Mouse (Mus musculus) embryonic facial prominence, embryonic 10.5 days (tissue): Measurements from ENCODE around the gene Habp4. TPM values are rescaled to one million over a fixed set of nuclear protein-coding genes. Genes with fewer than 3 reads are reported as not detected.

ENCODE experiments used
- DNase-seq: peaks from one replicate; pipeline ENCODE4 v3.0.0-alpha.2; 2017; ENCODE audit warnings: low spot score
- H3K27ac ChIP-seq: fragments of 300-500 bp; sonication (generic); replicated peaks from 2 replicates; pipeline ENCODE4 v1.5.1; 2016; ENCODE audit warnings: mild to moderate bottlenecking
- H3K27me3 ChIP-seq: fragments of 300-500 bp; sonication (generic); replicated peaks from 2 replicates; pipeline ENCODE4 v1.6.1; 2016; ENCODE audit warnings: low read depth, mild to moderate bottlenecking; ENCODE audit not compliant: poor library complexity, severe bottlenecking
- H3K36me3 ChIP-seq: fragments of 300-500 bp; sonication (generic); replicated peaks from 2 replicates; pipeline ENCODE4 v1.6.1; 2016; ENCODE audit warnings: mild to moderate bottlenecking, moderate library complexity
- H3K4me1 ChIP-seq: fragments of 300-500 bp; sonication (generic); 2 replicates; pipeline ENCODE4 v1.6.1; 2016
- H3K4me3 ChIP-seq: fragments of 300-500 bp; sonication (generic); 2 replicates; pipeline ENCODE4 v1.5.1; 2016; ENCODE audit warnings: mild to moderate bottlenecking, moderate library complexity
- H3K9me3 ChIP-seq: fragments of 300-500 bp; sonication (generic); 2 replicates; pipeline ENCODE4 v1.6.1; 2016; ENCODE audit warnings: mild to moderate bottlenecking
- WGBS: fragments of 180-500 bp; shearing (Covaris S2); methylation state at CpG from one replicate; pipeline ENCODE4 v1.1.7; 2016; 5-methylcytosine and 5-hydroxymethylcytosine counted together
- polyA plus RNA-seq: library from polyadenylated mRNA; unstranded; fragments of >200 nt; fragmentation: Nextera tagmentation; extraction: Ambion mirVana; gene quantifications from 2 replicates; pipeline ENCODE4 v1.2.1, GENCODE M21; 2016

Habp4 gene
- polyA plus RNA-seq, result 17.4 and 19.5 TPM in 2 replicates

DNA sequence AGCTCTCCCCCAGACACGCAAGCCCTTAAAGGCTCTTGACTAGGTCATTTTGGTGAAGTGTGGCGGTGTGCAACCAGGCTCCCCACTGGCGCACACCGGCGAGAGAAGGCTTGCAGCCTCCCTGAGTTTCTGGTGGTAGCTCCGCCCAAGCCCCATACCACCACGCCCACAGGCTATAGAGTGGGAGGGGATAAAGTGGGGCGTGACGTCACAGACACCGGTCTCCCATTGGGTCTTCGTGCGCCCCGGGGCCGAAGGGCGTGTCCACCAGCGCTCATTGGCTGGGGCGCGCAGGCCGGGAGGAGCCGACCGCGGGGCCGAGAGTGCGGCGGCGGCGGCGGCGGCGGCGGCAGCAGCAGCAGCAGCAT is at the start of gene Habp4:
Habp4 (plus strand) TSS at position 277 of the 368 bp plus-strand sequence.
- Histone ChIP-seq H3K4me3 (peak within 1 kb of the TSS; percentile 85), H3K9me3 (no peaks in the 10 kb centered on the region; the same call in 1 of the 2 replicates), H3K27me3 (peaks cover 31% of the 10 kb centered on the region), H3K27ac (peak within 1 kb of the TSS; percentile 87), H3K4me1 (peaks cover 24% of the 10 kb centered on the region), H3K36me3 (peaks cover 12% of the 10 kb centered on the region)
- peak; percentile 99 for DNase-seq
- WGBS, result under 1% methylated on average over 31 of the region's 31 CpGs

DNA sequence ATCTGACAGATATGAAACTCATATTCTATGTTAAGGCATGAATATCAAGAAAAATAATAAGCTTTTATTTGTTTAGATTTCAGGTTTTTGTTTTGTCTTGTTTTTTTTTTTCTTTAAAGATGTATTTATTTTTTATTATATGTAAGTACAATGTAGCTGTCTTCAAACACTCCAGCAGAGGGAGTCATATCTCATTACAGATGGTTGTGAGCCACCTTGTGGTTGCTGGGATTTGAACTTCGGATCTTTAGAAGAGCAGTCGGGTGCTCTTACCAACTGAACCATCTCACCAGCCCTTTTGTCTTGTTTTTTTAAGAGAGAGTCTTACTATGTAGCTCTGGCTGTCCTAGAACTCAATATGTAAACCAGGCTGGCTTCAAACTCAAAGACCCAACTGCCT is 44.2 kb upstream of the Habp4 start:
- no peaks in the 10 kb centered on the region for H3K27me3 ChIP-seq
- no peaks in the 10 kb centered on the region for H3K36me3 ChIP-seq
- WGBS, result 51% methylated on average over 2 of the region's 2 CpGs

DNA sequence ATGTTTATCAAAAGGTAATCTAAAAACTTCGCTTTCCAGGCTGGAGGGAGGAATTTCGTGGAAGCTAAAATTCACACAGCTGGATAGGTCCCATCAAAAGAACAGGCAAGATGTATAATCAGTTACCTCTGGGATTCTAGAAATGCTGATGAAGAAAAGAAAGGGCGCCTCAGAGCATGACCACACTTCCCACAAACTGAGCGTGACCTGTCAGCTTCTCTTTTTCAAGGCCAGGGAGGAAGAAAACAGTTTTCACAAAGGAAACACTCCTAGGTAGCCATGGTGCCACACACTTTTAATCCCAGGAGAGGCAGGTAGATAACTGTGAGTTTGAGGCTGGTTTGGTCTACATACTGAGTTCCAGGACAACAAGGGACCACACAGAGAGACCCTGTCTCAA is 40.9 kb upstream of the Habp4 start:
- DNase-seq, result no peak
- no peak overlapping the region for H3K4me3 ChIP-seq
- H3K4me1 ChIP-seq, result peaks cover under 1% of the 10 kb centered on the region; the same call in 1 of the 2 replicates
- 65% methylated on average over 4 of the region's 4 CpGs for WGBS
- H3K9me3 ChIP-seq, result peaks cover 2% of the 10 kb centered on the region; the same call in 1 of the 2 replicates
- H3K36me3 ChIP-seq, result no peaks in the 10 kb centered on the region
- H3K27ac ChIP-seq, result no peak overlapping the region
- no peaks in the 10 kb centered on the region for H3K27me3 ChIP-seq

More for the DNA sequence above, 44.2 kb upstream of the Habp4 start:
- Histone ChIP-seq H3K4me3 (no peak overlapping the region), H3K27ac (no peak overlapping the region), H3K4me1 (no peaks in the 10 kb centered on the region; the same call in 1 of the 2 replicates), H3K9me3 (no peaks in the 10 kb centered on the region)
- no peak for DNase-seq

DNA sequence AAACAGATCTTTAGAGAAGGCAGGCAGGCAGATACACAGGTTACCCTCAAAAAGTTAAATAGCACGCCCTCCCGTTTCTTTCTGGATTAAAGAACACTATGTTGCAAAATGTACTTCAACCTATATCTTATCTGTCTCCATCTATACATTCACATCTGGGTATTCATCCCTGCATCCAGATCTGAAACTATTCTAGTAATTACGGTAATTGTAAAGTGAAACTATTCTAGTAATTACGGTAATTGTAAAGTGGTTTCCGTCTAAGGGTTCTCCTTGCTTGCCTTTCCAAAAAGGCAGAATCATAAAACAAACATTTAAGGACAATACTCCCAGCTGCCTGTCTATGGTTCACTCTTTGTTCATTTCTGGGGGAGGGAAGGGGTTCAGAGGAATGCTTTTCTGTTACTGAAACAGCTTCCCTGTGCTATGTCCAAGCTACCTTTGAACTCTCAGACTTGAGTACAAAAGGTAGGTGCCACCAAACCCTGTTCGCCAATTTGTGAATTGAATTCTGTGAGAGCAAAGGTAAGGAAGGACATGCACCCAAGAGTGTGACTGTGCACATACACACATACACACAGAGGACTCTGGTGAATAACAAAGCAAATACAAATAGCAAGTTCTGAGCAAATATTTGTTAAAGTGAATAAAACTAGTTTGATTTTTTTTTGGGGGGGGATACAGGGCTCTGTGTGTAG is 38.0 kb upstream of the Habp4 start:
- peaks cover 15% of the 10 kb centered on the region for H3K4me1 ChIP-seq

DNA sequence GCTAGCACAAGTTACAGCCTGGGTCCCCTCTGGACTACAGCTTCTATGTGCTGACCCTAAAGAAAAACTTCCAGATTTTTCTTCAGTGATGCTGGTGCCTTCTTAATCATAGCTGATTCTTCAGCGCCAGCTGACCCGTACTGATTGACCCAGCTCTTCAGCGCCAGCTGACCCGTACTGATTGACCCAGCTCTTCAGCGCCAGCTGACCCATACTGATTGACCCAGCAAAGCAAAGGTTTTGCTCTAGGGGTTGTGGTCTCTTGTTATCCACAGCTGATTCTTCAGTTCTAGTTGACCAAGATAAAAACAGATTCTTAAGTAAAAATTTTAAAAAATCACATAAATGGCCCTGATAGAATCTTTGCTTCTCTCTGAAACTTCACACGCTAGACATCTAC is 36.7 kb upstream of the Habp4 start:
- H3K36me3 ChIP-seq, result no peaks in the 10 kb centered on the region
- no peak overlapping the region for H3K4me3 ChIP-seq
- no peak for DNase-seq
- WGBS, result 89% methylated on average over 6 of the region's 6 CpGs
- peaks cover 26% of the 10 kb centered on the region for H3K4me1 ChIP-seq
- H3K27me3 ChIP-seq, result no peaks in the 10 kb centered on the region
- peaks cover 2% of the 10 kb centered on the region; the same call in 1 of the 2 replicates for H3K9me3 ChIP-seq
- no peak overlapping the region for H3K27ac ChIP-seq

More for the DNA sequence above, 38.0 kb upstream of the Habp4 start:
- H3K27me3 ChIP-seq, result no peaks in the 10 kb centered on the region
- DNase-seq, result no peak
- no peak overlapping the region for H3K27ac ChIP-seq
- 29% methylated on average over 6 of the region's 6 CpGs for WGBS
- no peaks in the 10 kb centered on the region for H3K36me3 ChIP-seq
- peaks cover 2% of the 10 kb centered on the region; the same call in 1 of the 2 replicates for H3K9me3 ChIP-seq
- H3K4me3 ChIP-seq, result no peak overlapping the region

DNA sequence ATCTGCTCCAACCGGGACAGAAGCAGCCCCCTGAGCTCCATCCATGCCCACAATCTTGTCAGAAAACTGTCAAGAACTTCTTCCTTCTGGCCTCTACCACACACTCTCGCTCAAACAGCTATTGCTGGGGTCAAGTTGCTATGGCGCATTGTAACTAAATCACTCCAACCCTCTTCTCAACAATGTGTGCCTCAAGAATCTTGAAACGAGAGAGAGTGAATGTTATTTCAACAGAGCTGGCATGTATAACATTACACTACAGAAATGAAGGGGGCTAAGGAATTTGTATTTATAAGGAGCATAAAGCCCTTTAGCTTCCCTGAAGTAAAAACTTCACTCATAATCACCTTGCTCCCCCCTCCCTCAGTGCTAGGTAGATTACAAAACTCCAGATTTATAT is 35.3 kb upstream of the Habp4 start:
- no peak for DNase-seq
- H3K27me3 ChIP-seq, result no peaks in the 10 kb centered on the region
- WGBS, result 60% methylated on average over 4 of the region's 4 CpGs
- H3K9me3 ChIP-seq, result peaks cover 2% of the 10 kb centered on the region; the same call in 1 of the 2 replicates
- peaks cover 26% of the 10 kb centered on the region for H3K4me1 ChIP-seq
- no peak overlapping the region for H3K4me3 ChIP-seq
- no peak overlapping the region for H3K27ac ChIP-seq
- peaks cover 6% of the 10 kb centered on the region for H3K36me3 ChIP-seq

DNA sequence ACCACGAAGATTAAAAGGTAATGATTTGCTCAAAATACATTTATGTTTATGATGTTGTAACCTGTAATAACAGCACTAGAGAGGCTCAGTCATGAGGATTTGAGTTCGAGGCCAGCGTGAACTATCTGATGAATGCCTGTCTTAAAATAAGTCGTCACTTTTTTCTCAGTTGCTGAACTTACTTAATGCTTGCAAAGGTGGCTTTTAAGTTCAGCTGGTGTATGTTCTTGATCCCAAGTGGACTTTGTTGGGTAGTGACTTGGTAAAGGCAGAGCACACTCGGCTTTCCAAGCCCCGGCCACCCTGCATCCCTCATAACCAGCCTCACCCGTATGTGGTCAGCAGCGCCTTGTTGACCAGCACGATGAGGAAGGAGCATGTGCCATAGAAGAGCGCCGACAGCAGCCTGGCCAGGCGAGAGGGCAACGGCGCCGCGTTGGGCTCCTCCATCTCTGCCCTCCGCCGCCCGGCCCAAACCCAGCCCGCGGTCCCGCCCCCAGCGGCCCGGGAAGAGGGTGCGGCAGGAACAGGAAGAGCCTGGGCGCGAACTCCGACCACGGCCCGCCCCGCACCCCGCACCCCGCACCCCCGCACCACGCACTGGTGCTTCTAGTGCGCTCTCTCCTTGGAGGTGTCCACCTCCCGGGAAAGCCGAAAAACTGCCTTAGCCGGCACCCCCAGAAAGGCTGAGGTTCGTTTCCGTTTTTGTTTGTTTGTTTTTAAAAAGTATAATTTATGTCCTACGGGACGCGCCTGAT is 32.6 kb upstream of the Habp4 start, which contains the start of gene Slc35d2:
Slc35d2 (minus strand) TSS at position 511 of the 758 bp plus-strand sequence.
- 8% methylated on average over 44 of the region's 44 CpGs for WGBS
- H3K9me3 ChIP-seq, result no peaks in the 10 kb centered on the region
- H3K4me1 ChIP-seq, result peaks cover 26% of the 10 kb centered on the region
- peak within 1 kb of the TSS; percentile 66 for H3K4me3 ChIP-seq
- DNase-seq, result peak; percentile 60
- H3K27me3 ChIP-seq, result no peaks in the 10 kb centered on the region
- H3K27ac ChIP-seq, result peak within 1 kb of the TSS; percentile 80
- peaks cover 28% of the 10 kb centered on the region for H3K36me3 ChIP-seq

DNA sequence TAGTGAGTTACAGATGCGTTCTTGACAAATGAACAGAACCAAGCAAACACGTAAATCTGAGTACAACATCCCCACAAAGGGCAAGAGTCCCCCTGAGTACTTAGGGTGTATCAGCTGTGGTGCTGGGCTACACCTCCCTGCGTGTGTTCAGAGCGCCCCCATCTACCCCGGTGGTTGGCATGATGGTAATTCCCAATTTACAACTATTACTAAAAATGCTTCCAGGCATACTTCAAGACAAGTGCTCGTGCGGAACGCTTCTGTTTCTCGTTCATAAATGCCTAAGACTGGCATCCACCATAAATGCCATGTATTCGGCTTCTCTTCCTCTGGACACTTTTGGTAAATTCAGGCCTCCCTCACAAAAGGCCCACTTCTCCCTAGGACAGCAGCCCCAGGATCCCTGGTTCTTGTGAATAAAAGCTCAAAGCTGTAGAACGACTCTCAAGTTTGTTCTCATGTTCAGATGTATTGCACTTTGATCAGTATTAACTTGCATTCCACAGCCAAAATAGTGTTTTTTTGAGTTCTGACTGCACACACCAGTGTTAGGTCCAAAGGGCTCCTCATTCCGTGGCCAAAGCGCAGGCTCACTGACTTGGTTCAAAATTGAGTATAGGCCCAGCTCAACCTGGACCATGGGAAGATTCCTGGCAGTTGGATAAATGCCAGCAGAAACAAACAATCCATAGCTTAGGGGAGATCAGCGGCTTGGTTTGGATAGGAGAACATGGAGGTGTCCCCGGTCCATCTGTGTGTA is 31.8 kb upstream of the Habp4 start:
- peak overlapping the region; percentile 80 for H3K27ac ChIP-seq
- H3K27me3 ChIP-seq, result no peaks in the 10 kb centered on the region
- H3K36me3 ChIP-seq, result peaks cover 35% of the 10 kb centered on the region
- H3K9me3 ChIP-seq, result no peaks in the 10 kb centered on the region
- peak; percentile 52 for DNase-seq
- peaks cover 26% of the 10 kb centered on the region for H3K4me1 ChIP-seq
- H3K4me3 ChIP-seq, result peak overlapping the region; percentile 66
- 42% methylated on average over 15 of the region's 15 CpGs for WGBS

DNA sequence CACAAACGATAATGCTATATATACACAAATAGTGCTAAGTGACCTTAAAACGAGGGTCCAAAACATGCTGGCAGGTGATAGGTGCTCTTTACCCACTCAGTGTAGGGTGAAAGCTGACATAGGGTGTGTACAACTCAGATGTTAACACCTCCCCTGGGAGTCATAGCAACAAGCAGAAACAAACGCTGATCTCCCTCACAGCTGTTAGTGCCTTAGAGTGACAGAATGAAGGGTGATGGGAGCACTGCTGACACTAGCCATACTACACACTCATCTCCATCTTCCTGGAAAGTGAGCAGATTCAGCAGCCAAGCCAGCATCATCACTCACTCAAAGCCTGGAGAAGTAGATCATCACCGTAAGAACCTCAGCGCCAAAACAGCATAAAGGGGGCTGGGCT is 11.5 kb upstream of the Habp4 start:
- peaks cover 45% of the 10 kb centered on the region for H3K4me1 ChIP-seq
- H3K36me3 ChIP-seq, result no peaks in the 10 kb centered on the region; the same call in none of the 2 replicates
- no peak for DNase-seq
- no peak overlapping the region for H3K27ac ChIP-seq
- WGBS, result 79% methylated on average over 5 of the region's 5 CpGs
- H3K4me3 ChIP-seq, result 0 out of 2 replicates have a peak overlapping the region, but pooled peaks have one; percentile 14
- no peaks in the 10 kb centered on the region for H3K9me3 ChIP-seq
- H3K27me3 ChIP-seq, result no peaks in the 10 kb centered on the region

DNA sequence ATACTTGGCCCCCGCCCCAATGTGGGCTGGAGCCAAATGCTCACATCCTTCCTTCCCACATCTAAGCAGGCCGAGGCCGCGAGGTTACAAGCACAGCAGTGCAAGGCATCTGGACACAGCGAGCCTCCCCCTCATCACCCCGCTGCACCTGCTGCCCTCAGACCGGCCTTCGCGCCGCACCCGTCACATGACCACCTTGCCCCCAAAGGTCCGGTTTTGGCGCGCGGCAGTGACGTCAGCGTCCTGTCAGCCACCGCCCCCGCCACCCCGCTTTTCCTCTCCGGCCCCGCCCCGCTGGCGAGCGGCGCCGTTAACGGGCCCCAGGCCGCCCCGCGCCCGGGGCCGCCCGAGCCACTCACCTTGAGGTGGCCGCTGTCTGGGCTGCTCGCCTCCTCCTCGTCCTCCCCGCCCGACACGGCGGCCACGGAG is 9.4 kb upstream of the Habp4 start:
- DNase-seq, result peak; percentile 91
- WGBS, result under 1% methylated on average over 42 of the region's 42 CpGs
- H3K36me3 ChIP-seq, result no peaks in the 10 kb centered on the region; the same call in 1 of the 2 replicates
- H3K4me1 ChIP-seq, result peaks cover 50% of the 10 kb centered on the region
- no peaks in the 10 kb centered on the region for H3K9me3 ChIP-seq
- peak overlapping the region; percentile 95 for H3K27ac ChIP-seq
- H3K27me3 ChIP-seq, result no peaks in the 10 kb centered on the region
- peak overlapping the region; percentile 96 for H3K4me3 ChIP-seq

DNA sequence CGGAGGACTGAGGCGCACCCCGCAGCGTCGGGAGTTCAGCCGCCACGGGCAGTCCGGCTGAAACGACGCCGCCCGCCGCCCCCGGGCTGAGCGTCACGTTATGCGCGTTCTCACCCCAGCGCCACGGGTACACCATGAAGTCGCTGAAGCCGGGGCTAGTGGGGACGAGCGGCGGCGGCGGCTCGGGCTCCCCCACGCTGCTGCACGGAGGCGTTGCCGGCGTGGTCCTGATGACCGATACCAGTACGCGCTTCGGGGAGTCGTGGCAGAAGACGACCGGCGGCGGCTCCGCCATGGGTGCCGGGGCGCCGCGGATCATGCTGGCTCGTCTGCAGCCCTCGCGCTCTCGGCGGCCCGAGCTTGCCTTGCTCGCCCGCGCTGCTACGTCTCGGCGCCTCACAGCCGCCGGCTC is 8.9 kb upstream of the Habp4 start:
- H3K27me3 ChIP-seq, result no peaks in the 10 kb centered on the region
- H3K36me3 ChIP-seq, result no peaks in the 10 kb centered on the region; the same call in 1 of the 2 replicates
- no peak for DNase-seq
- no peaks in the 10 kb centered on the region for H3K9me3 ChIP-seq
- H3K4me1 ChIP-seq, result peaks cover 50% of the 10 kb centered on the region
- under 1% methylated on average over 61 of the region's 61 CpGs for WGBS
- peak overlapping the region; percentile 96 for H3K4me3 ChIP-seq
- peak overlapping the region; percentile 95 for H3K27ac ChIP-seq
